Mouse (Mus musculus) heart, adult 2 months (tissue): ENCODE data around the gene Brip1.

Experiments
- CTCF ChIP-seq: fragments of 200-600 bp; IDR thresholded peaks from 2 replicates; pipeline ENCODE4 v1.8.1; 2022; ENCODE audit warnings: antibody characterized with exemption, mild to moderate bottlenecking, moderate library complexity
- EP300 ChIP-seq: fragments of 200-500 bp; IDR thresholded peaks from 2 replicates; pipeline ENCODE4 v1.6.1; 2011; ENCODE audit warnings: low read depth, low read length, control low read depth; ENCODE audit not compliant: insufficient read depth
- POLR2A ChIP-seq: fragments of 200-500 bp; IDR thresholded peaks from 2 replicates; pipeline ENCODE4 v1.6.1; 2011; ENCODE audit warnings: mild to moderate bottlenecking, low read depth, low read length, control low read depth; ENCODE audit not compliant: insufficient read depth

DNA sequence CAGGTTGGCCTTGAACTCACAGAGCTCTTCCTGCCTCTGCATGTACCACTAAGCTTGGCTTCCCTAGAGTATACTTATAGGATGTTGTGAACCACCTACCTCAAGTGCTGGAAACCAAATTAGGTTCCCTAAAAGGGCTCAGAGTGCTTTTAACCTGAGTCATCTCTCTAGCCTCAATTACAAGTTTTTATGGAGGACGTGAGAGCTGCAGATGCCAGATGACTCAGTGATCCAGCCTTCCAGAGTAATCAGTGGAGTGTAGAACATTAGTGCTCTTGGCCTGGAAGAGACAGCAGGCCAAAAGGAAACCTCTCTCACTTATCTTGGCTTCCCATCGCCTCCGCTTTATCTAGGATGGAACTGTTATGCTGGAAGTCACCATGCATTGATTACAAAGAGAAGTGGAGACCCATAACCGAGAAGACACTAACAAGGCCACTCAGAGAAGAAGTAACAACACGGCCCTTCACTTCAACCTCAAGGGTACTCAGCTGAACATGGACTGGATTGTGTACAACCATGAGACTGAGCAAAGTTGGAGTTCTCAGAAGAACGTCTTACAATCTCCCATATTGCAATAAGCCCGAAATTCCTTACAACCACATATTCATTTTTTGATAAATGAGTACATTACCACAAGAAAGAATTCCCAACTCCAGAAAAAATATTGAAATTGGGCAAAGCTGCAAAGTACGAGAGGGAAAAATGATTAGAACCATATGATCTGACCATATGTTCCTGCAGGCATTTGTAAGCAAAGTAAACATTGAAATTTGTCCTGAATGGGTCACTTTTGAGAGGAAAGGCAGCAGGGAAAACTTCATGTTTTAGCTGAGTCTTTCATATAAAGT, 150.3 kb downstream of the Brip1 start:
- TF ChIP-seq CTCF (no peak), POLR2A (no peak), EP300 (no peak)
